Mouse (Mus musculus): ENCODE results near the gene Peli3.

Peli3 gene

GRCm38 (mm10) chr19:4909376-4909775 is 33.6 kb downstream of the Peli3 start:
- DNase-seq (ENCODE audit: low spot score), result no peak

GRCm38 (mm10) chr19:4908107-4908506 is 34.8 kb downstream of the Peli3 start:
- no peak for DNase-seq (ENCODE audit: low spot score)

GRCm38 (mm10) chr19:4905979-4906794 is 36.7 kb downstream of the Peli3 start, which contains the start of gene Bbs1:
Gene Bbs1 (minus strand): TSS chr19:4906628.
- peak; percentile 71 for DNase-seq (ENCODE audit: low spot score)

- DNase-seq (ENCODE audit: low spot score), result no peak
Observed at GRCm38 (mm10) chr19:4899888-4900287, 43.0 kb downstream of the Peli3 start.

- no peak for DNase-seq (ENCODE audit: low spot score)
Observed at GRCm38 (mm10) chr19:4898972-4899371, 44.0 kb downstream of the Peli3 start.

- no peak for DNase-seq (ENCODE audit: low spot score)
Observed at GRCm38 (mm10) chr19:4896780-4897520, 46.0 kb downstream of the Peli3 start.

GRCm38 (mm10) chr19:4891798-4892197 is 51.1 kb downstream of the Peli3 start:
- no peak for DNase-seq (ENCODE audit: low spot score)

- DNase-seq (ENCODE audit: low spot score), result no peak
Observed at GRCm38 (mm10) chr19:4889791-4890190, 53.1 kb downstream of the Peli3 start.

- DNase-seq (ENCODE audit: low spot score), result no peak
Observed at GRCm38 (mm10) chr19:4883961-4884360, 59.0 kb downstream of the Peli3 start.

Measured in MN1 (cell line).